Mouse (Mus musculus) bone marrow macrophage, adult 2 months (primary cell): ENCODE measurements around the gene Rnf2.

Source experiments
- CTCF ChIP-seq: IDR thresholded peaks from 2 replicates; pipeline ENCODE4 v1.5.1; 2012; ENCODE audit warnings: low read depth, mild to moderate bottlenecking, low read length, moderate library complexity
- POLR2A ChIP-seq: IDR thresholded peaks from 2 replicates; pipeline ENCODE4 v1.6.1; 2012; ENCODE audit warnings: mild to moderate bottlenecking, low read depth, low read length, borderline replicate concordance

GRCm38 (mm10) chr1:151422178-151422577, 78.6 kb downstream of the Rnf2 start:
- TF ChIP-seq CTCF (no peak), POLR2A (no peak)
